Mouse (Mus musculus) neural tube, embryonic 12.5 days (tissue): ENCODE measurements at regions not wholly inside any gene's neighbourhood (a gene's known extent, or its start where the extent isn't known, plus 50 kb on each side); places are given as distances from the start of the nearest gene placed in this dataset.
"Not testable (repeated sequence)": the region's sequence is repeated elsewhere in the genome, so short reads cannot be mapped to it uniquely, and the experiment has no call there.

Source experiments
- ATAC-seq: fragments of 200-750 bp; cut with Nextera tagmentation; 2 replicates; pipeline ENCODE4 v1.8.0; 2017; ENCODE audit warnings: low read depth, mild to moderate bottlenecking, moderate TSS enrichment, moderate library complexity; ENCODE audit not compliant: low FRiP score
- H3K27ac ChIP-seq: fragments of 300-500 bp; sonication (generic); 2 replicates; pipeline ENCODE4 v1.5.1; 2016
- H3K27me3 ChIP-seq: fragments of 300-500 bp; sonication (generic); replicated peaks from 2 replicates; pipeline ENCODE4 v1.6.1; 2016; ENCODE audit warnings: mild to moderate bottlenecking
- H3K36me3 ChIP-seq: fragments of 300-500 bp; sonication (generic); 2 replicates; pipeline ENCODE4 v1.6.1; 2016; ENCODE audit warnings: mild to moderate bottlenecking
- H3K4me1 ChIP-seq: fragments of 300-500 bp; sonication (generic); 2 replicates; pipeline ENCODE4 v1.6.1; 2016
- H3K4me2 ChIP-seq: fragments of 300-500 bp; sonication (generic); replicated peaks from 2 replicates; pipeline ENCODE4 v1.6.1; 2016; ENCODE audit warnings: mild to moderate bottlenecking
- H3K4me3 ChIP-seq: fragments of 300-500 bp; sonication (generic); 2 replicates; pipeline ENCODE4 v1.5.1; 2016
- H3K9ac ChIP-seq: fragments of 300-500 bp; sonication (generic); 2 replicates; pipeline ENCODE4 v1.6.1; 2016; ENCODE audit warnings: mild to moderate bottlenecking
- H3K9me3 ChIP-seq: fragments of 300-500 bp; sonication (generic); 2 replicates; pipeline ENCODE4 v1.6.1; 2016; ENCODE audit warnings: mild to moderate bottlenecking
- WGBS: fragments of 180-500 bp; shearing (Covaris S2); methylation state at CpG from one replicate; pipeline ENCODE4 v1.1.7; 2016; 5-methylcytosine and 5-hydroxymethylcytosine counted together

DNA sequence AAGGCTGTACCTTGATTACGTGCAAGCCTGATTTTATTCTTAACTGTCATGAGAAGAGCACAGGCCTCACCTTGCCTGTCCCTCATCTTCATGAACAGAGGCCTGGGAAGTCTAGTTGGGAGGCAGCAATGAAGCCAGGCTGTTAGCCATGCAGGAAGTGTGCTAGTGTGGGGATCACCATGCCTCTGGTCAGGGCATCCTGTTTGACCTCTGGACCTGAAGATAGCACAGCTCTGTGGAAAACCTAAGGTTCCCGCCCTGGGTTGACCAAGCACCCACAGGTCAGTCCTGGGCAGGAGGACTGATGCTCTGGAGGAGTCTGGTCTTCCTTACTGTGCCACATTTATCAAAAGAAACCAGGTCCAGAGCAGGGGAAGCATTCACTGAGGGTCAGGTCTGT is 157.6 kb downstream of the Gm906 start:
- H3K4me3 ChIP-seq = no peak overlapping the region
- H3K36me3 ChIP-seq = no peaks in the 10 kb centered on the region
- H3K4me2 ChIP-seq = no peak overlapping the region
- no peaks in the 10 kb centered on the region for H3K27me3 ChIP-seq
- ATAC-seq = no peak
- H3K9ac ChIP-seq = no peak overlapping the region
- no peaks in the 10 kb centered on the region for H3K9me3 ChIP-seq
- WGBS = 82% methylated on average over 2 of the region's 2 CpGs
- H3K27ac ChIP-seq = no peak overlapping the region
- no peaks in the 10 kb centered on the region for H3K4me1 ChIP-seq

DNA sequence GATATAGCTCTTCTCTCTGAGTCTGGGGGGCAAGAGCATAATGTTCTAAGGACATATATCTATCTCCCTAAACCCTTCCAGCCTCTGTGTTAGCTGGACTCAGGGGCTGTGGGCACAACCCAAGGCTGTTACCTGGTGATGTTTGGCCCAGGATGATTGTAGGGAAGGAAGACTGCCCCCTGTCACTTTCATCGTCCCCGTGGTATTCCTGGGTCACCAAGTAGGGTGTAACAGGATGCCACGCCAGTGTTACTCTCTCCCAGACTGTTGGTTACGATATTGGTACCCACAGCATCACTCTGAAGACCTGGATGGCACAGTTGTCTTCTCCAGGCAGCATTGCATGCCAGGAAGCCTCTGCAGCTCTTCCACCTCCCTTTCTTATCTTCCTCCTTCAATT is 185.3 kb downstream of the Gm906 start:
- H3K4me3 ChIP-seq = no peak overlapping the region
- H3K9me3 ChIP-seq = no peaks in the 10 kb centered on the region
- H3K36me3 ChIP-seq = no peaks in the 10 kb centered on the region
- no peak overlapping the region for H3K9ac ChIP-seq
- 79% methylated on average over 4 of the region's 4 CpGs for WGBS
- no peak overlapping the region for H3K4me2 ChIP-seq
- no peaks in the 10 kb centered on the region for H3K27me3 ChIP-seq
- no peak for ATAC-seq
- no peaks in the 10 kb centered on the region for H3K4me1 ChIP-seq
- no peak overlapping the region for H3K27ac ChIP-seq

GRCm38 (mm10) chr13:50064365-50064764 is 185.7 kb downstream of the Gm906 start:
- not testable (repeated sequence) for H3K4me1 ChIP-seq, H3K36me3 ChIP-seq, H3K4me3 ChIP-seq, ATAC-seq, H3K9me3 ChIP-seq, H3K9ac ChIP-seq, H3K4me2 ChIP-seq, H3K27ac ChIP-seq, H3K27me3 ChIP-seq
- 49% methylated on average over 2 of the region's 2 CpGs for WGBS

- H3K4me3 ChIP-seq, H3K27ac ChIP-seq, H3K4me1 ChIP-seq, H3K9ac ChIP-seq, ATAC-seq, H3K4me2 ChIP-seq, H3K27me3 ChIP-seq, H3K9me3 ChIP-seq, H3K36me3 ChIP-seq: not testable (repeated sequence)
- WGBS = 82% methylated on average over 1 of the region's 1 CpGs
These were observed 190.4 kb downstream of the Gm906 start for GRCm38 (mm10) chr13:50059676-50060075.

DNA sequence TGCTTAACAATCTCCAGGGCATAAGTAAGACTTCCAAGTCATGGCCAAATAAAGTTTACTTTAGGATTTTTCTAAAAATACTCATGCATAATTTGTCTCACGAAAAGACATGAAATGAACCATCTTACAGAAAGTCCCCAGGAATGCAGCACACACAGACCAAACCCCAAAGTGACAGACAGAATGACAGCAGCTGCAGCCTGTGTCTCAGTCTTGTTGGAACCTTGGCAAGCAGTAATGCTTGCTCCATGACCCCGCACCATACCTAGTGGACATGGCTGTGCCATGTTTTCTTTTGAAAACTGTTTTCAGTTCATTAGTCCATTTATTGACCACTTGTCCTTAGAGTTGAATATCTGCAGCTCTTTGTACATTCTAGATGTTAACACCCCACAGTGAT is 191.1 kb downstream of the Gm906 start:
- 90% methylated on average over 2 of the region's 2 CpGs for WGBS
- H3K4me3 ChIP-seq, H3K36me3 ChIP-seq, H3K27me3 ChIP-seq, H3K4me2 ChIP-seq, H3K9ac ChIP-seq, ATAC-seq, H3K27ac ChIP-seq, H3K4me1 ChIP-seq, H3K9me3 ChIP-seq: not testable (repeated sequence)

GRCm38 (mm10) chr13:50051746-50052145 is 198.4 kb downstream of the Gm906 start:
- H3K27ac ChIP-seq, H3K27me3 ChIP-seq, H3K9me3 ChIP-seq, H3K9ac ChIP-seq, ATAC-seq, H3K4me1 ChIP-seq, H3K4me3 ChIP-seq, H3K36me3 ChIP-seq, H3K4me2 ChIP-seq: not testable (repeated sequence)

GRCm38 (mm10) chr13:50051110-50051509 is 199.0 kb downstream of the Gm906 start:
- not testable (repeated sequence) for H3K9ac ChIP-seq, H3K36me3 ChIP-seq, H3K4me3 ChIP-seq, H3K9me3 ChIP-seq, H3K4me2 ChIP-seq, H3K27me3 ChIP-seq, ATAC-seq, H3K27ac ChIP-seq, H3K4me1 ChIP-seq
- 90% methylated on average over 3 of the region's 3 CpGs for WGBS

DNA sequence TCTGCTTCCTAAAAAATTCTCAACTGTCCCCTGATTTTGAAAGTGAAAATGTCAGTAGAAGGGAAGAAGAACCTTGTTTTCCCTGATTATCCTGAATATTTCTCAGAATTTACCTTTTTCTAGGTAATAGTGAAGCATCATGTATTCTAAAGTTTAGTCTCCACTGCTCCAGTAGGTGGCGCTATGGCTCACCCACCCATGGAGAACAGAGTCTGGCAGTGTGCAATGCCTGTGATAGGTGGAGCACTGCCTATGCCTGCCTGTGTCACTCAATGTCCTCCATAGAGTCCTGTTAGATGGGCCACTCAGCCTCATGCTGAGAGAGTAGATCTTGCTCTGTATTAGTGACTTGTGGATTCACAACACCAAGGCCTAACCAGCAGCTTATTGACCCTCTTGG is 218.4 kb downstream of the Gm906 start:
- H3K4me2 ChIP-seq = no peak overlapping the region
- no peaks in the 10 kb centered on the region for H3K4me1 ChIP-seq
- H3K9ac ChIP-seq = no peak overlapping the region
- WGBS = 22% methylated on average over 1 of the region's 1 CpGs
- no peak overlapping the region for H3K4me3 ChIP-seq
- no peaks in the 10 kb centered on the region for H3K9me3 ChIP-seq
- H3K27me3 ChIP-seq = no peaks in the 10 kb centered on the region
- no peak for ATAC-seq
- H3K36me3 ChIP-seq = no peaks in the 10 kb centered on the region
- no peak overlapping the region for H3K27ac ChIP-seq

- H3K9me3 ChIP-seq, H3K4me1 ChIP-seq, H3K27me3 ChIP-seq, H3K27ac ChIP-seq, H3K4me2 ChIP-seq, H3K9ac ChIP-seq, H3K4me3 ChIP-seq, H3K36me3 ChIP-seq, ATAC-seq: not testable (repeated sequence)
- WGBS = 68% methylated on average over 3 of the region's 3 CpGs
These were observed 208.9 kb upstream of the Gm30302 start for GRCm38 (mm10) chr13:50007730-50008129.

GRCm38 (mm10) chr13:49966072-49966471 is 167.3 kb upstream of the Gm30302 start:
- not testable (repeated sequence) for ATAC-seq, H3K9ac ChIP-seq, H3K27ac ChIP-seq, H3K9me3 ChIP-seq, H3K4me1 ChIP-seq, H3K4me3 ChIP-seq, H3K4me2 ChIP-seq, H3K36me3 ChIP-seq, H3K27me3 ChIP-seq
- WGBS = 73% methylated on average over 4 of the region's 4 CpGs

DNA sequence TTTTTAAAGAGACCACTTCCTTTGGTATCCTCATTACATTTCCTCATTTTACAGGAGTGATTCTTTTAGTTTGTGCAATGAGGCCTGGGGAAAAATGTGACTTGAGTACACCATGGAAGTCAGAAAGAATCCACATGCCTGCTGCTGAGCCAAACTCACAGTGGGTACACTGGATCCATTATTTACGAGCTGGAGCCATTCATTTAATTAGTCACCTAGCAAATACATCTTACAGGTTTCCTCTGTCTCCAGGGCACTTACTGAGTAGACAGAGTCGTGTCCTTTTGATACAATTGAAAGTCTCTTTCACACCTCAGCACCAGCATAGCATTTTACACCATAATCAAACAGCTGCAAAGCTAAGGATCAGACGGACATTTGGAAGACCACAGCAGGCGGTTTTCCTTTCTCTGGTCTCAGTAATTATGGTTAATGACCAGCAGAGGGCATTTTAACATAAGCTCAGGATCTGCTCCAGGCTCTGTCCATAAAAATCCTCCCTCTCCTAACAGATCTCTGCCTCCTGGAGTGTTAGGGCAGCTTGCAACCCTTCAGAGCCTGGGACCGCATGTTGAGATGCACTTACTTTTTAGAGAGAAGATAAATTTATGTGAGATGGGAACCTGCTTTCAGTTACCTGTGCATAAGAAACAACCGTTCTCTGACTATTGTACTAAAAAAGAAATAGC is 159.3 kb upstream of the Gm30302 start:
- not testable (repeated sequence) for H3K36me3 ChIP-seq, H3K27ac ChIP-seq, H3K27me3 ChIP-seq, H3K4me1 ChIP-seq, H3K9ac ChIP-seq, H3K9me3 ChIP-seq, H3K4me3 ChIP-seq, H3K4me2 ChIP-seq
- WGBS = 17% methylated on average over 5 of the region's 6 CpGs
- peak; percentile 61; the same call in 1 of the 2 replicates for ATAC-seq

GRCm38 (mm10) chr13:49915781-49916180 is 117.0 kb upstream of the Gm30302 start:
- no peak overlapping the region for H3K9ac ChIP-seq
- no peaks in the 10 kb centered on the region for H3K36me3 ChIP-seq
- no peak overlapping the region for H3K4me2 ChIP-seq
- no peaks in the 10 kb centered on the region for H3K27me3 ChIP-seq
- H3K4me3 ChIP-seq = no peak overlapping the region
- H3K27ac ChIP-seq = no peak overlapping the region
- WGBS = 91% methylated on average over 2 of the region's 2 CpGs
- no peaks in the 10 kb centered on the region for H3K4me1 ChIP-seq
- no peak for ATAC-seq
- H3K9me3 ChIP-seq = no peaks in the 10 kb centered on the region
